9 mouse cellular contexts compared by ENCODE assay signal in the genomic region with DNA sequence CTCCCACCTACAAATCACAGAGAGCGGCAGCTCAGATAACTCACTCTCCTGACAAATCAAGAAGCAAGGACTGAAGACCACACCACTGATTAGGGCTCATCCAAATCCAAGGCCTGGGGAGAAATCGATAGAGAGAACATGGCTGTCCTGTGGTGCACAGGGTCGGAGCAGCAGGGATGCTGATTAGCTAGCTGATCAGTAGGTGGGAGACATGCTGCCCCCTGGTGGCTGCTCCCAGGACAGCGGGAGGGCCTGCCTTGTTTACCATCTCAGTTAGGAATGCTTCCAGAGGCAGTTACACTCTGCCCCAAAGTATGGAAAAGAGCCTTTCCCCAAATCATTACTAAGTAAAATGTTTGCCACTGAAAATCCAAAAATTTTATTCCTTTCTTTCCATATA.
DNase-seq lines count a peak whose midpoint lies in the region; TF ChIP-seq lines count a peak whose summit lies in the region.
"Had no signal": no experiment of that assay in that cellular context is flagged by ENCODE, and none has a peak within 500 bp of the region (broad histone marks: within the 10 kb centered on the region; RNA-seq: fewer than 3 reads in every experiment).

No protein-coding gene starts in this region.

- 32% methylated on average over 4 of the region's 4 CpGs for WGBS in embryonic facial prominence, embryonic 10.5 days
- WGBS in heart, adult 2 months: 22% methylated on average over 4 of the region's 4 CpGs

- H3K27ac ChIP-seq in embryonic facial prominence, embryonic 10.5 days (replicated peaks): no peak overlapping the region
- H3K27ac ChIP-seq in heart, adult 2 months: no peak overlapping the region
- H3K27ac ChIP-seq: limb, embryonic 12.5 days had no signal

- no peaks in the 10 kb centered on the region for H3K9me3 ChIP-seq in embryonic facial prominence, embryonic 10.5 days
- H3K9me3 ChIP-seq: limb, embryonic 12.5 days had no signal

- peak; percentile 95 for TF ChIP-seq CTCF in heart, adult 2 months (IDR thresholded peaks at IDR 0.05)

- intact Hi-C loops in heart, adult 2 months (cut with DNase I): loop anchor here (1.0 to 2.0 kb wide), 3 partner anchors 266 to 611 kb away; no protein-coding TSS in a partner anchor

- no peaks in the 10 kb centered on the region for H3K79me2 ChIP-seq in heart, adult 2 months (replicated peaks; ENCODE audit: control insufficient read depth, insufficient read depth, low read length)

- no peak overlapping the region for H3K4me3 ChIP-seq in embryonic facial prominence, embryonic 10.5 days
- H3K4me3 ChIP-seq in heart, adult 2 months: no peak overlapping the region
- H3K4me3 ChIP-seq: limb, embryonic 12.5 days had no signal

- H3K27me3 ChIP-seq in embryonic facial prominence, embryonic 10.5 days (replicated peaks; ENCODE audit: low read depth, poor library complexity, severe bottlenecking): no peaks in the 10 kb centered on the region; the same call in 1 of the 2 replicates
- no peaks in the 10 kb centered on the region for H3K27me3 ChIP-seq in heart, adult 2 months (ENCODE audit: control insufficient read depth, insufficient read depth, low read length)

- no peak for TF ChIP-seq EP300 in heart, adult 2 months (IDR thresholded peaks at IDR 0.05; ENCODE audit: insufficient read depth, low read depth, low read length)

- H3K4me1 ChIP-seq in embryonic facial prominence, embryonic 10.5 days: peaks cover 8% of the 10 kb centered on the region
- no peaks in the 10 kb centered on the region for H3K4me1 ChIP-seq in heart, adult 2 months (ENCODE audit: control insufficient read depth, insufficient read depth, low read length)

- H3K36me3 ChIP-seq in embryonic facial prominence, embryonic 10.5 days (replicated peaks): no peaks in the 10 kb centered on the region
- no peaks in the 10 kb centered on the region for H3K36me3 ChIP-seq in heart, adult 2 months (ENCODE audit: control insufficient read depth, insufficient read depth, low read length)
- H3K36me3 ChIP-seq: limb, embryonic 12.5 days had no signal

- no peak overlapping the region for H3K9ac ChIP-seq in heart, adult 2 months (ENCODE audit: low read depth, low read length)
- H3K9ac ChIP-seq: limb, embryonic 12.5 days had no signal

- peak; percentile 23 to 51 for DNase-seq in CD8-positive naive resting alpha-beta T cell, adult 2 months (ENCODE audit: low read depth in 2 of 2, low spot score in 2 of 2)
- DNase-seq in adrenal gland, postnatal 10 days: peak; percentile 92
- DNase-seq in embryonic facial prominence, embryonic 10.5 days (ENCODE audit: low spot score): peak; percentile 89
- DNase-seq in heart, adult 2 months: peak; percentile 57 to 83
- DNase-seq in layer of hippocampus, adult 11-12 months (ENCODE audit: low spot score): peak; percentile 89
- DNase-seq in lung, postnatal 10 days: peak; percentile 85
- peak; percentile 86 to 92 for DNase-seq in right cerebral cortex, adult 2 months (ENCODE audit: low spot score in 2 of 2)
- peak; percentile 82 for DNase-seq in urinary bladder, postnatal 14 days (ENCODE audit: low spot score)

- no peak for TF ChIP-seq POLR2A in heart, adult 2 months (IDR thresholded peaks at IDR 0.05; ENCODE audit: insufficient read depth, low read depth, low read length)

Comparison
In these comparisons a context has a peak if more than half of its experiments do, and no peak if none do; other contexts are left out.
1. DNase-seq: peak in every context shown above with its lines; median percentile 92 in adrenal gland, postnatal 10 days; 89 in embryonic facial prominence, embryonic 10.5 days; 89 in layer of hippocampus, adult 11-12 months; 89 in right cerebral cortex, adult 2 months; 85 in lung, postnatal 10 days; 82 in urinary bladder, postnatal 14 days; 70 in heart, adult 2 months; 37 in CD8-positive naive resting alpha-beta T cell, adult 2 months.